Mouse (Mus musculus) right cerebral cortex, postnatal 36 days (tissue): ENCODE measurements at regions not wholly inside any gene's neighbourhood (a gene's known extent, or its start where the extent isn't known, plus 50 kb on each side); places are given as distances from the start of the nearest gene placed in this dataset.
"Not testable (repeated sequence)": the region's sequence is repeated elsewhere in the genome, so short reads cannot be mapped to it uniquely, and the experiment has no call there.

Experiments used
- DNase-seq, 2 experiments: peaks; one replicate each; pipeline ENCODE4 v3.0.0; 2022; ENCODE audit warnings: low spot score in 2 of 2, mixed read lengths in 1 of 2

DNA sequence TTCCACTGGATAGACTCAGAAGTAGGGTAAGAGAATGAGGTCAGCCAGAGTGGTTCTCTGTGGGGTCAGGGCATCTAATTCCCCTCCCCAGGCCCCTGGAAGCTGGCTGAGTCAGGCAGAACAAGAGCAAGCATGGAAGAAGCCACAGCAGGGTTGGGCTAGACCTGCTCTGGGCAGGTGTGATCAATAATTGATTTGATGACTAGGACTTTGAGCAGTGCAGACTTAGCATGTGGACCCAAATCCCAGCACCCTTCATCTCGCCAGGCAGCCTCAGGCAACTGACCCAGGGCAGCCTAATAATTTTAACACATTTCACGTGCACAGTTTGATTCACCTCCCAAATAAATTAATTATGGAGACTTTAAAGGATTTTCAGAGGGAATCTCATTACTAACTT, 67.2 kb downstream of the Qdpr start:
- no peak for DNase-seq

DNA sequence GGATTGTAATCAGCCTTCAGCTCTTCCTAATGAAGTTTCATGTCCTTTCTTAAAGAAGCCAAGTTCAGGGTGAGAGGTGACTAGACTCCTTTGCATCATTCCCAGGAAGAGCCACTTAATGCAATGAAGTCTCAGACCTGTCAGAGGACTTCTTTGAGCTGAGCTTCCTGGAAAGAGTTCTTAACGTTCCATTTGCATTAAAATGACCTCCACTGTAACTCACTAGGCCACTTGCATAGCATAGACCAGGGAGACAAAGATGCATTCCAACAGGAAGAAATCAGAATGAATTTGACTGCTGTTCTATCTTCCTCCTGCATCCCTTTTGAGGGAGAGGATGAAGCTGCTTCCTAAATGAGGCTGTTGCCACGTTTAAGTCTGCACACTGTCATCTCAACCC, 71.5 kb downstream of the Qdpr start:
- DNase-seq = no peak

DNA sequence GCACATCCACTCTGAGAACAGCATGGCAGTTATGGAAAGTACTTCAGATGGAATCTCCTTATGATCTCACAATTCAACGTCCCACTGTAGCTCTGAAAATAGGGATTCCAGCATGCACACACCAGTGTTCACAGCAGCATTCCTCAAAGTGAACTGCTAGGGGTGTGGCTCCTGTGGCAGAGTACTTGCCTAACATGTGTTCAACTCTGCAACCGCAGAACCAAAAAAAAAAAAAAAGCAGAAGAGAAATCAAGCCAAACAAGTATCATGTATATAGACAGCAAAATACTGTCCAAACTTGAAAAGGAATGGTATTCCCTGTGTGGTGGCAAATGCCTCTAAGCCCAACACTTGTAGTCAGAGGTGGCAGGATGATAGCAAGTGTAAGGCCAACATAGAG, 77.0 kb downstream of the Qdpr start:
- DNase-seq = no peak

DNA sequence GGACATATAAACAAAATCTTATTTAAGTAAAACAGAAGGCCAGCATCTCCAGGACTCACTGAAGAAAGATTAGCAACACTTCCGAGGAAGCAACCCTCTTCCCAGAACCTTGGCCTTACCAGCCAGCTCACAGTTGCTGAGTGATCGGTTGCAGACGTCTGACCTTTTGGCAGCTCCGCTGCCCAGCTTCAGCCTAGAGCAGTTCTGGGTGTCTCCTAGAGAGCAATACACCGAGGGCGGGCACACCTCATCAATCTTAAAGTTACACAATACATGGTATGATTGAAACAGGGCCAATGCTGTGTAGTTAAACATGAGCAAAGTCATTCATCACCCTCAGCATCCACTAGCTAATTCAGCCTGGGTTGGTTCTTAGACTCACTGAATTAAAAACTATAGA, 81.6 kb downstream of the Qdpr start:
- DNase-seq = no peak

DNA sequence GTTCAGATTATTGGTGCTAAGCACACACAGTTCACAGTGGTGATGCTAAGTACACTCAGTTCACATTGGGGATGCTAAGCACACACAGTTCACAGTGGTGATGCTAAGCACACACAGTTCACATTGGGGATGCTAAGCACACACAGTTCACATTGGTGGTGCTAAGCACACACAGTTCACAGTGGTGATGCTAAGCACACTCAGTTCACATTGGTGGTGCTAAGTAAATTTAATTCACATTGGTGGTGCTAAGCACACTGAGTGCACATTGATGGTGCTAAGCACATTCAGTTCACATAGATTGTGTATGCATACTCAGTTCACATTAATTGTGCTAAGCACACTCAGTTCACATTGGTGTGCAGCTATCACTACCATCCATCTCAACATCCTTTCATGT, 89.8 kb downstream of the Qdpr start:
- no peak for DNase-seq

DNA sequence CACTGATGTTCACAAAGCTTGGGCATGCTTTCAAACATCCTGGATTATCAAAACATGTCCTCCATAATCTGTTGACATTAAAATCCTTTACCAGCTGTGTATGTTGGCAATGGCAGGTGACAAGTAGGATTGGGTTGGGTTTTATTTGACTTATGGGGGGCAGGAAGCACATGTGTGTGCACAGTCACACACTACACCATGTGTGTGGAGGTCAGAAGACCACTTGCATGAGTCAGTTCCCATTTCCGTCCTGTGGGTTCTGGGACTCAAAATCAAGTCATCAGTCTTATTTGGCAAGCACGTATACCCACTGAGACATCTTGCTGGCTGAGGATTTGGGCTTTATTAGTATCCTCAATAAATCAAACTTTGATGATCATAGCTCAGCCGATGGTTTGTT, 109.6 kb downstream of the Qdpr start:
- DNase-seq = no peak

DNA sequence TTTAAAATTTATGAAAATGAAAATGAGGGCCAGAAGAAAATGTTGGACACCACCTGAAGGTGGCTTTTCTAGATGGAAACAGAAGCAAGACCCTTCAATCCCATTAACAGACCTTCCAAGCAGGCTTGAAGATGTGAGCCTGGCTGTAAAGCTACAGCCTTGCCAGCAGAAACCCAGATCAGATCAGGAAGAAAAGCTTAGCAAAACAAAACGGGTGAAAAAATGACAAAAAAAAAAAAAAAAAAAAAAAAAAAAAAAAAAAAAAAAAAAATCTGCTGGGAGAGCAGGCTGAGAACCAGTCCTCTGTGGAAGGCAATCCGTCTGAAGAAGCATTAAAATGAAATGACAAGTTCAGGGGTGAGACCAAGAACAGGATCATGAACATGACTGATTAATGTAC, 113.2 kb downstream of the Qdpr start:
- DNase-seq = no peak

DNA sequence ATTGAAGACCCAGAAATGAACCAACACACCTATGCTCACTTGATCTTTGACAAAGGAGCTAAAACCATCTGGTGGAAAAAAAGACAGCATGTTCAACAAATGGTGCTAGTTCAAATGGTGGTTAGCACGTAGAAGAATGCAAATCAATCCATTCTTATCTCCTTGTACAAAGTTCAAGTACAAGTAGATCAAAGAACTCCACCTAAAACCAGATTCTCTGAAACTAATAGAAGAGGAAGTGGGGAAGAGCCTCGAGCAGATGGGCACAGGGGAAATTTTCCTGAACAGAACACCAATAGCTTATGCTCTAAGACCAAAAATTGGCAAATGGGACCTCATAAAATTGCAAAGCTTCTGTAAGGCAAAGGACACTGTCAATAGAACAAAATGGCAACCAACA, 125.6 kb downstream of the Qdpr start:
- not testable (repeated sequence) for DNase-seq

DNA sequence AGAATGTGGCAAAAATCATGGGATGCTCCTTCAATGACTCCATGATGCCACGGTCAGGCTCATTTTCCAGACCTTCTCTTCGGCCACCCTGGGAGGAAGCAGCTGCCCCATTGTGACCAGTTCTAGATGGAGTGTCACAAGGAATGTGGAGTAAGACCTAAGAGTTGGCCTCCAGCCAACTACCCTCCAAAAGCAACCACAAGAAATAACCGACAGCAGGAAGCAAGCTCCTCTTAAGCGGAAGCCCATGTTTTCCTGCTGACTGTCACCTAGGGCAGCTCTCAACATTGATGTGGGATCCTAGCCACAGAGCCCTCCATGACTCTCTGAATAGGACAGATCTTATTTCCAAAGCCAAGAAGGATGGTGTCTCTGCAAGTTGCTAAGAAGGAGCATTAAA, 126.5 kb downstream of the Qdpr start:
- no peak for DNase-seq

DNA sequence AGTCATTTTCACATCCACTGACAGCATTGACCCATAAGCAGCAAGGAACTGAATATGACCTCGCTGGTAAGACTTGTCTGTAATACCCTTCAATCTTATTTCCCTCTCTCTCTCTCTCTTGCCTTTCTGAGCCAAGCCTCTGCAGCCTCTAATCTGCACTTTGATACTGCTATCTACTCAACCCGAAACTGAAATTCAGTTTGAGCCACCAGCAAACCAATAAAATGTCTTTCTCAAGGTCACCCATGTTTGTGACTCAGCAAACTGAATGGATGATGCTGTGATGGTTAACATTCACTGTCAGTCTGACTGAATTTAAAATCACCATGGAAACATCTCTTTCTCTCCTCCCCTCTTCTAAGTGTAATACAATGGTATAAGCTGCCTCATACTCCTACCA, 132.0 kb downstream of the Qdpr start:
- DNase-seq = no peak

DNA sequence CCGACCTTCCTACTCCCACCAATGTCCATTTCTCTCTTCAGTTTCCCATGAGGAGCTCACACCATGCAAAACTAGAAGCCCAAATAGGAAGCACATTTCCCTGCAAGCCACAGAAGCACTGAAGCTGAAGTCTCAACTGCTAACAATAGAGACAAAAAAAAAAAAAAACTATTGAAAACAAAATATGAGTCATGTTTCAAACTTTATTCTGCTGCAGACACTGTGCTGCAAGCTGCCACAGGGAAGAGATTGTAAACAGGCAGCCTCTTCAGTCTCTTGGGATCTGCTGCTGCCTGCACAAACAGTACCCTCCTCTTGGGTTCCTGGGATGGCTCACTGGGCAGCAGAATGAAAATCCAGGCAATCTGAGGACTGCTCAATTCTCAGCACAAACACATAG, 148.9 kb downstream of the Qdpr start:
- peak in 1 of 2 experiments; percentile 14 for DNase-seq

DNA sequence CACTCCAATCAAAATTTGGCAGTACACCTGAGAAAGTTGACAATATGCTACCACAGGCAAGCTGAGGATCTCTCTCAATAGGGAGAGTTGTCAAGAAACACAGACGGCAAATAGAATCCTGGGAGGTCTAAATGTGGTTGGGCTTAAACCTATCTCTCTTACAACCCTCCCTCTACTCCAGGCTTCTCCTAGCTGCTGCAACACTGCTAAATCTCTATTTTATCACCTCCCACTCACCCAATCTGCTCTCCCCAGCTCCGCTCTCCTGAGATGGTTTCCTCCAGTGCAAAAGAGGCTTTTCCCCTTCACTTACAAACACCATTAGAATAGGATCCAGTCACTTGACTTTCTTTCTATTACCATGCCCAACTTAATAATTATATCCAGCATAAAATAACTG, 151.2 kb downstream of the Qdpr start:
- DNase-seq = peak; percentile 58 to 84

DNA sequence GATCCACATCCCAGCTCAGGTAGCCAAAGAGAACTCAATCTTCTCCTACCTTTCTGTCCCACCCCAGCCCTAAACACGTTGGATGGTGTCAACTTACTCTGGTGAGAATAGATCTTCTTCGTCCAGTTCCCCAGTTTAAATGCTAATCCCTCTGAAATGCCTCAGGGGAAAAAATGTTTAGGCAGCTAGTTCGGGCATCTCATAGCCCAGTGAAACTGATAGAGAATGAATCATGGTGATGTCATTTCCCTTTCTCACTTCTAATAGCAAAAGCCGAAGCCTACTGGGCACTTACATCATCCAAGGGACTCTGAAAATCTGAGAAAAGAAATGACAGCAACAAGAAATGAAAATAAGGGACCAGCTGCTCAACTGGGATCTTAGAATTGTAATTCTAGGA, 154.9 kb downstream of the Qdpr start:
- DNase-seq = no peak

DNA sequence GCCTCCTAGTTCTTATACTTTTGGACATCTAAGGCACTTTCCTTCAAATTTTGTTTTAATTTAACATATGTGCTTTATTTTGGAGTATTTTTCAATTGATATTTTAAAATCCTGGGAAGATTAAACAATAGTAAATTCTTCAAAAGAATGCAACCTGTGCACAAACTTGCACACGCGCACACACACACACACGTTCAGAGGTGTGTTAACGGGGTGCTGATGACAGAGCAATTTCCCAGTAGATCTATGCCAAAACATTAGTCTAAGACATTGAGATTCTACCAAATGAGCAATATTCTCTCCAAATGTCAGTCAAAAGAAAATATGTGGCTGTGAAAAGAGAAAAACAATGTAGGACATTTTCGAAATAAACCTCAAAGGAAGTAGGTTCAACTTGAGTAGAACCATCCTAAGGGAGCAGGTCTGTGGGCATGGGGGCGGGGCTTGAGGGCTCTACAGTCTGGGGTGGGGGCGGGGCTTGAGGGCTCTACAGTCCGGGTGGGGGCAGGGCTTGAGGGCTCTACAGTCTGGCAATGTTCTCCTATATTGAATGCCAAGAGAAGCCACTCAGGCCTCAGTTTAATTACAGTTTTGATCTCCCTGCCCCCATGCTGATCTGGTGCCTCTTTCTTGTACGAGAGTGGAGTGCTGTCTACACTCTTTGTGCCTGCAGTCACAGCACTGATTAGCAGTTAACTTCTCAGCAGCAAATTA, 157.0 kb downstream of the Qdpr start:
- no peak for DNase-seq

DNA sequence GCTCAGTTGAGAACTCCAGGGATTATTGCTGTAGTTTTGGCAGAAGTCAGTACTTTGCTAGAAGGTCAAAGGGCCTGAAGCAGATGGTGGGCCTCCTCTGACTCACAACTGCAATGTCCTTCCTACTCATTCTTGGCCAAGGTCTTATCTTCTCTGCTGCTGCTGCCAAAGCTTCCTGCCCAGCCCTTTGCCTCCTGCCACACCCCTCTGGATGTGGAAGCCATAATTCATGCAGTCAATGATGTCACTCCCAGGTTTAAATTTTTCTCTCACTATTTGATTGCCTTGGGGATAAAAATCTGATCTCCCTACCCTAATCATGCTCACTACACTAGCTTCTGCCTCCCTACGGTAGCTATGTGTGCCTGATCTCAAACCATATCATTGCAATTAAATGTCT, 157.7 kb downstream of the Qdpr start:
- DNase-seq = no peak

DNA sequence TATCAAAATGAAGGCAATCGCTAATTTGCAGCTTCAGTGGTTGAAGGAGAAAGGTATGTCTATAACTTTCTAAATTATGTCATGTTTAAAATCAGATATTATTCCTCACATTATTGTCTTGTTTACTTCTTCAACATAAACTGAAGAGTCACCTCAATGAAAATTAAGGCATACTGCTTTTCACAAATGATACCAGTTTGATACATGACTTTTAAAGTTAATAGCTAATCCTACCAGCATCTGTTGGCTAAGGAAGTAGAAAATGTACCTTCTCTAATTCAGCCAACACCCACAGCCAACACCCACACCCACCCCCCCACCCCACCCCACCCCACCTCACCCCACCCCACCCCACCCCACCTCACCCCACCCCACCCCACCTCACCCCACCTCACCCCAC, 158.3 kb downstream of the Qdpr start:
- DNase-seq = no peak

DNA sequence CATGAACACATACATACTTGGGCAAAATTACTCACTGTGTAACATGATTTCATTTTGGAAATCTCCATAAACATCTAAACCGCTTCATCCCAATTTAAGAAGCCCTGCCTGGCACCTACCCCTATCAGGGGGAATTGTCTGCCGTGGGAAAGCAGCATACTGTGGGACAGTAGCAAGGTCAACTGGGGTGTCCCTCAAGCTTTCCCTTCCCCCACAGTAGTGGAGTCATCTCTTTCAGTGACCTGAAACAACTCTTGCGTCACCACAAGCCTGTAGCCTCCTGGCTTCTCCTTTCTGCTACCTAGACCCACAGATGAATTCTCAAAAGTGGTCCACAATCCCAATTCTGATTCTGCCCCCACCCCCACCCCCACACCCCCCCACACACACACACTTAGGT, 158.8 kb downstream of the Qdpr start:
- DNase-seq = no peak

DNA sequence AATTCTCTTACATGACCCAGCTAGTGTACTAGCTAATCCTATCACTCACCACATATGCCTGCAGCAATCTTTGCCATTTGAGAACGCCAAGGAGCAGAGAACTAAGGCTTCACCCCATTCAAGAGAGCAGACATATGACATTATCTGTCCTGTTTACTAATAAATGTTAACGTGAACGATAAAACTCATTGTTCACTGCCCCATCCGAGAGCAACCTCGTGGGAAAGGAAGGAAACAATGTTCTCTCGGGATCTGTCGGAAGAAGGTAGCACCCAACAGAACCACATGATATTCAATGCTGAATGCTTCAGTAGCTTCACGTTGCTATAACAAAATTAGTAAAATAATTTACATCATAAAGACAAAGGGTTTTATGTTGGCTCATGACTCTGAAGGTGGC, 163.6 kb downstream of the Qdpr start:
- no peak for DNase-seq

DNA sequence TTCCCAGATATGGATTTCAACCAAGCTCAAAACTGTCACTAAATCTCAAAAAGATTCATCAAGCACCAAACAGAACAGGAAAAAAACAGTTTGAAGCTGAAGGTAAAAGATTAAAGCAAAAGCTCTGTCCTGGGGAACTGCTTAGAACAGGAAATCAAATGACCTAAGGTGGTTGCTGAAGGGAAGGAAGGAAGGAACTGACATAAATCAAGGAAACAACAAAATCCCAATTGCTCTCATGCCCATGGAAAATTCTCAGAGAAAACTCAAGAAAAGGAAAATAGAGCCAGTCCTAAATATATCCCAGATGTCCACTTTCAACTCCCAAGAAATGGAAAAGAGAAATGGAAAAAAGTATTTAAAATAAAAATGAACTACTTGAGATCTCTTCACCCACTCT, 165.4 kb downstream of the Qdpr start:
- no peak for DNase-seq

DNA sequence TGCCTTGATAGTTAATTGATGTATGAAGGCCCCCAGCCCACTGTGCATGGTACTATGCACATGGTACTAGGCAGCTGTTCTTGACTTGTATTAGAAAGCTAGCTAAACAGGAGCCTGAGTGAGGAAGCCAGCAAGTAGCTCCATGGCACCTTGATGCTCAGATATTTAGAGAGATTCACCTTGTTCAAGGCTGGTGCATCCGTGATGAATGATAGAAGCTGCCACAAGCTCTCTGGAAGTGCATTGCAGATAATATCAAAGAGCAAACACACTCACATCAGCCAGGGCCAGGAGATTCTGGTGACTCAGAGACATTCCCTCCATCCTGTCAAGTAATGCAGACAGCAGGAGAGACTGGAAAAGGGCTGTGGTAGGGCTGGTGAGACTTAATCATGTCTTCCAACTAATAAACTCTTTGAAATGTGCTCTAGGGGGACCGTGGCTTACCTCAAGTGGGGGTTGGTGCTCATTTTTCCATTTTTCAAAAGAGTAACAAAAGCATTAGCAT, 166.1 kb downstream of the Qdpr start:
- DNase-seq = no peak

DNA sequence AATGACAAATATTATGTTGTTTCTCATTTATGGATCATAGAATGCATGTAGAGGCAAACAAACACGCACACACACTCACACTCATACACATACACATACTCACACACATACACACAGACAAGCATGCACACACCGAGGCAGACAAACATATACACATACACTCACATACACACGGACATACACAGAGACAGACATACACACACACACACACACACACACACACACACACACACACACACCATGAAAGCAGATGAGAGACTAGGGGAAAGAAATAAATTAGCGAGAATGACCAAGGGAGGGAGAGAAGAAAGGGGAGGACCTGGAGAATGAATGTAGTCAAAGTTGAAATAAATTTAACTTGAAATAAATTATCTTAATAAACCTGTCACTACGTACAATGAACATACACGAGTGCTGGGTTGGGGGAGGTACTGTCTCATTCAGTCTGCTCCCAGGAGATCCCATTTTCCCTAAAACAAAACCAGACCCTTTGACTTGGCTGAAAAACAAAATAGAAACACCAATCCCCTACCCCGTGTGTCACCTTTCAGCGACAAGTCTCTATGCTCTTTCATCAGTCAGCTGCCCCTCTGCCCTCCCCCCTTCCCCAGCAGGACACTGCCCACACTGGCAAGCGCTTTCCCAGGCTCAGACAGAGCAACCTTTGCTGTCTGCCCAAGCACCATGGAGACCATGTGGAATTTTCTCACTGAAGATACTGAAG, 167.7 kb downstream of the Qdpr start:
- no peak for DNase-seq

DNA sequence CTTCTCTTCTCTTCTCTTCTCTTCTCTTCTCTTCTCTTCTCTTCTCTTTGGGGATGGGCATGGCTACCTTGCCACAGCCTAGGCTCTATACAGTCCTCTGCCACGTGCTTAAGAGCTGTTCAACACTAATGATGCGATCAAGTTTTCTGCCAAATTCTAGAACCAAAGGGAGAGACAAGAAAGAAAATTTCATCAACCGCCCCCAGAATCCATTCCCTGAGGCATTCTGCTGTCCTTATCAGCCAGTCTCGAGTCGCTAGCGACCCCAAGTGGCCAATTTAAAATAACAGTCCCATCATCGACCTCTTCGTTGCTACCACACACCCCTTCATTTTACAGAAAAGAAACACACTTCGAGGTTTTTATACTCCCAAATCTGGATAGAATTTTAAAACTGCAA, 171.5 kb downstream of the Qdpr start:
- peak; percentile 66 to 75 for DNase-seq

DNA sequence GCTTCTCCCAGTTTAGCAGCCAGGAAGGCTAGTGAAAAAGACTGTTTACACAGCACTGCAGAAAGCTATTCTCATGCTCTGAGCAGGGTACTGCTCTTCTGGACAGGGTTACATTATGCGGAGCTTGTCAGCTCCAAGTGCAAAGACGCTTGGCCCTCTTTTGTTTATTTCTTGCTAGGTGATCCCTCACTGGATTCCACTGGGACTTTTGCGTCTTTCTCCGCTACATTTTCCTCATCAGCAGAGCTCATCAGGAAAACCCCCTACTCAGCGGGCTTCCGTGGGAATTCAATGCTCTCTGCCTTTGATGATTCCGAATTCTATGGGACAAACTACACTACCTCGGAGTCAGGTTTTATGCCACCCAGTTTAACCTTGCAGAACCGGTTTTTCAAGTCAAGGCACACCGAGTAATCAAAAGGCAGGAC, 172.0 kb downstream of the Qdpr start:
- no peak for DNase-seq
